Mouse (Mus musculus): ENCODE results near the gene Col4a3. TPM values are rescaled to one million over a fixed set of nuclear protein-coding genes. Genes with fewer than 3 reads are reported as not detected.

Gene Col4a3
- polyA plus RNA-seq, 1 experiment from 2014 or later: 0.05 TPM

DNA sequence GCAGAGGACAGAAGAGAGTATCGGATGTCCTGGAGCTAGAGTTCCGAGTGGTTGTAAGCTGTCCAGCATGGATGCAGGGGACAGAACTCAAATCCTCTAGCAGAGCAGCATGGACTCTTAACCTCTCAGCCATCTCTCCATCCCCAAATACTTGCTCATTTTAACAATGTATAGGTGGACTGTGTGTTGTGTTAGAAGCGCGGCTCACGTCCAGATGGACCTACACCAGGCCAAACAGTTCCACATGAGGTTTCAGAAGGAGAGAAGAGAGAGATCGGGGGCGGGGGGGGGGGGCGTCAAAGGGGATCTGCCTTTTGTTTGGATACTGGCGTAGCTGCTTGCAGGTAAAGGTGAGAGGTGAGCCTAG, 48.5 kb downstream of the Col4a3 start:
- Histone ChIP-seq H3K27me3 (no peaks in the 10 kb centered on the region), H3K27ac (no peak overlapping the region), H3K4me1 (replicated peaks) (no peaks in the 10 kb centered on the region), H3K9ac (replicated peaks) (no peak overlapping the region), H3K36me3 (no peaks in the 10 kb centered on the region), H3K4me2 (no peak overlapping the region), H3K4me3 (replicated peaks) (no peak overlapping the region), H3K9me3 (no peaks in the 10 kb centered on the region)
- ATAC-seq (ENCODE audit: insufficient number of reproducible peaks, insufficient read depth, low FRiP score, low TSS enrichment, low read depth): no peak
- 90% methylated on average over 8 of the region's 9 CpGs for WGBS

DNA sequence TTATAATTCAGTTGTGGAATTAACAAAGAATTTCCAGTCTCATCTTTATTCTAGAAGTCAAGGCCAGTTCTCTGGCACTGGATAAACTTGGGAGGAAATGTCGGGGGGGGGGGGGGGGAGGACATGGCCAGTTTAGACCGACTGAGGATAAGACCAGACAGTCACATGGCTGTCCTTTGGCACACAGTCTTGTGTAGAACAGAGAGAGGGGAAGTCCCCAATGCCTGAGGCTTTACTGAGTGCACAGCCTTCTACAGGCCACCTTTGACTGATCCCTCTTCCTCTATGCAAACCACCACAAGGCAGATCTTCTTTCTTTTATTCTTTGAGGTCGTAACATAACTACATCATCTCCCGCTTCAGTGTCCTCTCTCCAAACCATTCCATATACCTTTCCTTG, 49.6 kb downstream of the Col4a3 start:
- no peaks in the 10 kb centered on the region for H3K4me1 ChIP-seq (replicated peaks)
- ATAC-seq (ENCODE audit: insufficient number of reproducible peaks, insufficient read depth, low FRiP score, low TSS enrichment, low read depth): no peak
- no peak overlapping the region for H3K9ac ChIP-seq (replicated peaks)
- no peak overlapping the region for H3K27ac ChIP-seq
- H3K36me3 ChIP-seq: no peaks in the 10 kb centered on the region
- WGBS: 83% methylated on average over 4 of the region's 4 CpGs
- no peak overlapping the region for H3K4me2 ChIP-seq
- no peaks in the 10 kb centered on the region for H3K9me3 ChIP-seq
- no peak overlapping the region for H3K4me3 ChIP-seq (replicated peaks)
- H3K27me3 ChIP-seq: no peaks in the 10 kb centered on the region

DNA sequence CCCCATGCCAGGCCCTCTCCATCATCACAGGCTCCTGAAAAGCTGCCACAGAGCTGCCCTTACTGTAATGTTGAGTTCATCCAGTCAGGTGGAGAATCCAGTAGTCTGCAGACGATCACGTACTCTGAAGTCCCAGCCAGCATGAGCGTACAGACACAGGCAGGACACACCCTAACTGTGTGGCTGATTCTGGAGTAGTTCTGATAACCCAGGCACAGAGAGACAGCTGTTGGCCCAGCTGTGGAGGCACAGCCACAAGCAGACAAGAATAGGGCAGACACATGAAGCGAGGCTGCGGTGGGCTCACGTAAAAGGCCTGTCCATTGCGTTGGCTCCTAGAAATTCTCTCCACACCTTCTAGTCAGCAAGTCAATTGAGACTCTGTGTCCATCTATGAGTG, 50.7 kb downstream of the Col4a3 start:
- Histone ChIP-seq H3K27ac (no peak overlapping the region), H3K4me2 (no peak overlapping the region), H3K4me1 (replicated peaks) (no peaks in the 10 kb centered on the region), H3K9me3 (no peaks in the 10 kb centered on the region), H3K9ac (replicated peaks) (no peak overlapping the region), H3K4me3 (replicated peaks) (no peak overlapping the region), H3K27me3 (no peaks in the 10 kb centered on the region), H3K36me3 (no peaks in the 10 kb centered on the region)
- no peak for ATAC-seq (ENCODE audit: insufficient number of reproducible peaks, insufficient read depth, low FRiP score, low TSS enrichment, low read depth)
- WGBS: 88% methylated on average over 7 of the region's 7 CpGs

DNA sequence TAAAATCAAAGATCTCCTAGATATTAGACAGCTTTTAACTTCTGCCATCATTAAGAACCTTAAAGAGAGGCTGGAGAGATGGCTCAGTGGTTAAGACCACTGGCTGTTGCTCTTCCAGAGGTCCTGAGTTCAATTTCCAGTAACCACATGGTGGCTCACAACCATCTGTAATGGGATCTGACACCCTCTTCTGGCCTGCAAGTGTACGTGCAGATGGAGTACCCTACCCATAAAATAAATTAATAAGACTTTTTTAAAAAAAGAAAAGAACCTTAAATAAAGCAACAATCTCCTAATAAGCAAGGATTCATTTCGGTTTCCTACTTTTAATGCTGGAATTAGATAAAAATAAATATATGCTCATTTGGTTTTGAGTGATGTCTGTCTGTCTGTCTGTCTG, 51.7 kb downstream of the Col4a3 start:
- no peaks in the 10 kb centered on the region for H3K27me3 ChIP-seq
- H3K4me1 ChIP-seq (replicated peaks): no peaks in the 10 kb centered on the region
- no peaks in the 10 kb centered on the region for H3K36me3 ChIP-seq
- no peak overlapping the region for H3K4me3 ChIP-seq (replicated peaks)
- 81% methylated on average over 2 of the region's 2 CpGs for WGBS
- H3K9me3 ChIP-seq: no peaks in the 10 kb centered on the region
- no peak overlapping the region for H3K27ac ChIP-seq
- no peak for ATAC-seq (ENCODE audit: insufficient number of reproducible peaks, insufficient read depth, low FRiP score, low TSS enrichment, low read depth)
- no peak overlapping the region for H3K9ac ChIP-seq (replicated peaks)
- H3K4me2 ChIP-seq: no peak overlapping the region

DNA sequence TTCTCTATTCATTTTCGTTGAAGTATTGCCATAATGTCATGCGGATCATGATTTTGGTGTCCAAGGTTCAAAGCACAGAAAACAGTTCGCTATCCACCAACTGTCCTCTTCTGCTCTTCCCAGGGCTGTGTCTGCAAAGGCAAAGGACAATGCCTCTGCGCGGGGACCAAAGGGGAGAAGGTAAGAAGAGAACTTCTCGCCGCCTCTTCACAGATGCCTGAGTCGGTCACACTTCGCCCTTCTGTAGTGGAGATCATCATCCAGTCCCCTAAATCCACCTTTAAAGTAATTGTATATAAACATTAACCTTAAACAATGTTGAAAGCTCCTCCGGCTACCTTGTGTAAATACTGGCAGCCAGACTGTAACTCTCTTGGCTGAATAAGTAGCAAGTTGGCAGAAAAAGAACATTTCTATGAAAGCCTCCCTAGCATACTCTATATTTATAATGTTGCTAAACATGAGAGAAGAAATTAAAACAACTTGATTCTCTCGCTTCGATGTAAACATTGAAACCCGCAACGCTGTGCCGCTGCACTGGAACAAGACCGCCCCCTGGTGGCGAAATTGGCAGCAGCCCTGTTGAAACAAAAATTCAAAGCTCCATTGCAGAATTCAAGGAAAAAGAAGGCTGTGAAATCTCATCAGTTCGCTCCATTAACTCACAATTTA, 54.7 kb downstream of the Col4a3 start:
- Histone ChIP-seq H3K36me3 (no peaks in the 10 kb centered on the region), H3K9ac (replicated peaks) (no peak overlapping the region), H3K27me3 (no peaks in the 10 kb centered on the region), H3K4me3 (replicated peaks) (peak overlapping the region; percentile 20; the same call in 1 of the 2 replicates), H3K27ac (no peak overlapping the region), H3K4me2 (peak overlapping the region; percentile 46), H3K9me3 (no peaks in the 10 kb centered on the region), H3K4me1 (replicated peaks) (no peaks in the 10 kb centered on the region)
- ATAC-seq (ENCODE audit: insufficient number of reproducible peaks, insufficient read depth, low FRiP score, low TSS enrichment, low read depth): no peak
- 37% methylated on average over 18 of the region's 18 CpGs for WGBS

DNA sequence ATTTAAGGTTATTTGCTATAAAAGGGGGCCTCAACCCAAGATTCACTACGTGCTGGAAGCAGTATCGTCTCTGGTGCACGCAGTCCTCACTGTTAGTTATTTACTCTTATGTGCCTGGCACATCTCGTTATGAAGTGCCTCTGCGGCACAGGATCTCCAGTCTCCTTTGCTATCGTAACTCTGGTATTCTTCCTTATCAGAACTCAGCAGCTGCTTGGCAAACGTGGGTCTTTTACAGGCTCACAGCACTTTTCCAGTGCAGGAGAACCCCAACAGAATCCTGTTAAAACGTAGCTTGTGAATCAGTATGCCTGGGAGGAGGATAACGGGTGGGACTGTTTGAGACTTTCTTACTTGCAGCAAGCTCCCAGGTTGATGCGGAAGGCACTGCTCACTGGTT, 61.3 kb downstream of the Col4a3 start:
- H3K9me3 ChIP-seq: no peaks in the 10 kb centered on the region
- 50% methylated on average over 10 of the region's 10 CpGs for WGBS
- H3K4me2 ChIP-seq: no peak overlapping the region
- no peak for ATAC-seq (ENCODE audit: insufficient number of reproducible peaks, insufficient read depth, low FRiP score, low TSS enrichment, low read depth)
- no peak overlapping the region for H3K9ac ChIP-seq (replicated peaks)
- no peaks in the 10 kb centered on the region for H3K36me3 ChIP-seq
- H3K27ac ChIP-seq: no peak overlapping the region
- H3K4me1 ChIP-seq (replicated peaks): no peaks in the 10 kb centered on the region
- no peak overlapping the region for H3K4me3 ChIP-seq (replicated peaks)
- no peaks in the 10 kb centered on the region for H3K27me3 ChIP-seq

DNA sequence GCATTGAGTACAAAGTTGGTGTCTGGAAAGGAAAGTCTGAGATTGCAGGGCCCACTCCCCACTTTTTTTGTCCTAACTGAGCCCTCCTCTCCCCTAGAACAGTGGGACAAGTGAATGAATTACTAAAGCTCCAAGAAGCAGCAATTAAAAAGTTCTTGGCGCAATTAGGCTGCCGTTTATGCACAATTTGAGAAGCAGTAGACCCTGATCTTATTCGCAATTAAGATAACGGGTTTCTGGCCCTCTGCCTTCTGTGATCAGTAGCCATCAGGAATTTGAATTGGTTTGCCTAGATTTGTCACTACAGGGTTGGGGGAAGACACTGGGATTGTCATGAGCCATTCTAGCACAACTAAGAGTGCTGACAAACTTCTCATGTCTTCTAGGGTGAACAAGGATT, 64.1 kb downstream of the Col4a3 start:
- Histone ChIP-seq H3K4me2 (no peak overlapping the region), H3K9me3 (no peaks in the 10 kb centered on the region), H3K36me3 (no peaks in the 10 kb centered on the region), H3K9ac (replicated peaks) (no peak overlapping the region), H3K27ac (no peak overlapping the region), H3K4me1 (replicated peaks) (no peaks in the 10 kb centered on the region), H3K27me3 (no peaks in the 10 kb centered on the region), H3K4me3 (replicated peaks) (no peak overlapping the region)
- no peak for ATAC-seq (ENCODE audit: insufficient number of reproducible peaks, insufficient read depth, low FRiP score, low TSS enrichment, low read depth)
- WGBS: 85% methylated on average over 4 of the region's 4 CpGs

DNA sequence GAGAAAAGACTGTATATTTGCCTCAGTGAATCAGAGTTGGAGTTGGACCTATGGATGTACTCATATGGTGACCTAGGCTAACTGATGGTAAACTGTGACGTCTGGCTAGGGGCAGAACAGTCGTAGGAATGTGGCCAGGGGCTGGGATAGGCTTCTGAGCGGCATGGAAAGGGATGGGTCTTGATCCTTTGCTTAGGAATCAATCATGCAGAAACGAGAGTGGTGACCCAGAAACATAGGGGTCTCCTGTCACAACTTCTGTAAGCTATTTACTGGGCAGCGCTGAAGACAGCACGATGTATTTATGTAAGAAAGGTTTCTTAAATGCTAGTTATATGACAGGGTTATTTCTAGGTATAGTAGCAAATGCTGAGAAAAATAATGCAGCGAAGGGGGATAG, 67.3 kb downstream of the Col4a3 start:
- no peak overlapping the region for H3K9ac ChIP-seq (replicated peaks)
- no peaks in the 10 kb centered on the region for H3K36me3 ChIP-seq
- no peaks in the 10 kb centered on the region for H3K4me1 ChIP-seq (replicated peaks)
- ATAC-seq (ENCODE audit: insufficient number of reproducible peaks, insufficient read depth, low FRiP score, low TSS enrichment, low read depth): no peak
- no peak overlapping the region for H3K4me2 ChIP-seq
- no peaks in the 10 kb centered on the region for H3K27me3 ChIP-seq
- H3K27ac ChIP-seq: no peak overlapping the region
- 71% methylated on average over 7 of the region's 7 CpGs for WGBS
- H3K4me3 ChIP-seq (replicated peaks): no peak overlapping the region
- no peaks in the 10 kb centered on the region for H3K9me3 ChIP-seq

DNA sequence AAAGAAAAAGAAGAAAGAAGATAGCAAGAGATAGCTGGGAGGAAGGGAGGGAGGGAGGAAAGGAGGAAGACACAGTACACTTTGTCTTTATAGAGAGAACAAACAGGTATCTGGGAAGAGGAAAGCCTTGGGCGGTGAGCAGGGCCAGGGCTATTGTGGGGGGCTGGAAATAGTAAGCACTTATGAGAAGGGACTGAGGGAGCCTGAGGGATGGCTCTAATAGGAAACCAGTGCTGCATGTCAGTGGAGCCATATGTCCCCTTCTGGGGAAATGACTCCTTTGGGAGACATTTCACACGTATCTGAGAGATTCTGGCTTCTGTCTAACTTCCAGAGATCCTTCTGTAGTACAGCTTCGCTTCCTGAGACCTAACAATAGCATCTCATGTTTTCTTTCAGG, 69.7 kb downstream of the Col4a3 start:
- no peak overlapping the region for H3K27ac ChIP-seq
- WGBS: 66% methylated on average over 3 of the region's 3 CpGs
- no peak overlapping the region for H3K9ac ChIP-seq (replicated peaks)
- no peak overlapping the region for H3K4me3 ChIP-seq (replicated peaks)
- H3K4me1 ChIP-seq (replicated peaks): no peaks in the 10 kb centered on the region
- ATAC-seq (ENCODE audit: insufficient number of reproducible peaks, insufficient read depth, low FRiP score, low TSS enrichment, low read depth): no peak
- H3K9me3 ChIP-seq: no peaks in the 10 kb centered on the region
- H3K36me3 ChIP-seq: no peaks in the 10 kb centered on the region
- H3K27me3 ChIP-seq: no peaks in the 10 kb centered on the region
- no peak overlapping the region for H3K4me2 ChIP-seq

DNA sequence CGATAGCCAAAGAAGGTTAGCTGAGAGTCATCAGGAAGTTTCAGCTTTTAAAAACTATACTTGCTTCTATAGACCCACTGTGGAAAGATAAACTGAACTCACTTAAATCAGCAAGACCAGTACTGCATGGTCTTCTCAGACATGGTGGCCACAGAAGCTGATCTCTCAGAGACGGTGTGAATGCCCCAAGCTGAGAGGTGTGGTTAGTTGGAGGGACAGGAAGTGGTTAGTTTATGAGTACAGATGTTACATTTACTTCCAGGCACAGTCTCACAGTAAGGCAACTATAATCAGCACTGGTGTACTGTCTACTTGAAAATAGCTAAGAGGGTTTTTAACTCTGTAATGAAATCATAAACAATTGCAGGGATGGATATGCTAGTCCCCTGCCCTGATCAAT, 75.5 kb downstream of the Col4a3 start:
- no peaks in the 10 kb centered on the region for H3K27me3 ChIP-seq
- WGBS: 80% methylated on average over 2 of the region's 2 CpGs
- ATAC-seq (ENCODE audit: insufficient number of reproducible peaks, insufficient read depth, low FRiP score, low TSS enrichment, low read depth): no peak
- no peaks in the 10 kb centered on the region for H3K4me1 ChIP-seq (replicated peaks)
- H3K36me3 ChIP-seq: no peaks in the 10 kb centered on the region
- H3K9me3 ChIP-seq: no peaks in the 10 kb centered on the region
- H3K4me2 ChIP-seq: no peak overlapping the region
- no peak overlapping the region for H3K27ac ChIP-seq
- H3K4me3 ChIP-seq (replicated peaks): no peak overlapping the region
- no peak overlapping the region for H3K9ac ChIP-seq (replicated peaks)

DNA sequence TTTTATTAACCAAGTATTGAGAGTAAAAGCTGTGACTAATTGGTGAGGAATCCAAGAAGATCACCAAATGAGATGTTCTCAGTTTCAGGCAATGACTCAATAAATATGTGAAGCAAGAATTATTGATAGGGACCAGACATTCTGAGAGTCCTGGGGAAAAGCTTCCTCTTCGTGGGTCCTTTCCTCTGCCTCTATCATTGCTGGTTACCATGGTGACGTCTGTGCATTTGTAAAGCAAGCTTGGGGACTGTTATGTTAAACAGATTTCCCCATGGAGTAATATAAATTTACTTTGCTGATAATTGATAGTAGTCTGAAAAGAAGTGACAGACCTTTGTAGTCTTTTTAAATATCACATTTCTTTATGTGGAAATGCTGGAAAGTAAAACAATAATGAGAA, 76.8 kb downstream of the Col4a3 start:
- no peak overlapping the region for H3K27ac ChIP-seq

DNA sequence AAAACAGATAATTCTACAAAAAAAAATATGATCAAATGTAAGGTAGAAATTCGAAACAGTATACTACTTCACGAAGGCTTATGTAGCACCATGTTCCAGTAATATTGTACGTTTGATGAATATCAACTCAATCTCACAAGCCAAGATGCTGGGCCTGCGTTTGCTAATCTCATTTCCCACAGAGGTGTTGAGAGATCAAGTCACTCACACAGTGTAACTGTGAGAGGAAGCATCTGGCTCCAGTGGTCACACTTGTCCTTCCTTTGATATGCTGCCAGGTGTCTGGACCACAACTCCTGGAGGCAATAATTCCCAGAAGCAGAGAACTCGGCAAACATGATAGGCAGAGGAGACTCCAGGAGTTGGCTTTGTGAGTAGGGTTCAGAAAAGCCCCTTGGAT, 99.6 kb downstream of the Col4a3 start:
- Histone ChIP-seq H3K9me3 (no peaks in the 10 kb centered on the region), H3K9ac (replicated peaks) (no peak overlapping the region), H3K36me3 (no peaks in the 10 kb centered on the region), H3K4me2 (no peak overlapping the region), H3K4me3 (replicated peaks) (no peak overlapping the region), H3K27me3 (no peaks in the 10 kb centered on the region), H3K4me1 (replicated peaks) (no peaks in the 10 kb centered on the region), H3K27ac (no peak overlapping the region)
- ATAC-seq (ENCODE audit: insufficient number of reproducible peaks, insufficient read depth, low FRiP score, low TSS enrichment, low read depth): no peak
- WGBS: 74% methylated on average over 5 of the region's 5 CpGs

More for the DNA sequence above, 76.8 kb downstream of the Col4a3 start:
- H3K9me3 ChIP-seq: no peaks in the 10 kb centered on the region
- no peaks in the 10 kb centered on the region for H3K36me3 ChIP-seq
- H3K27me3 ChIP-seq: no peaks in the 10 kb centered on the region
- no peak overlapping the region for H3K4me2 ChIP-seq
- ATAC-seq (ENCODE audit: insufficient number of reproducible peaks, insufficient read depth, low FRiP score, low TSS enrichment, low read depth): no peak
- 47% methylated on average over 2 of the region's 2 CpGs for WGBS
- H3K9ac ChIP-seq (replicated peaks): no peak overlapping the region
- H3K4me3 ChIP-seq (replicated peaks): no peak overlapping the region
- no peaks in the 10 kb centered on the region for H3K4me1 ChIP-seq (replicated peaks)
